Mouse (Mus musculus): ENCODE measurements around the gene Fsd1. TPM values are rescaled to one million over a fixed set of nuclear protein-coding genes. Genes with fewer than 3 reads are reported as not detected.

Fsd1 gene
- total and polyA plus RNA-seq, 3 experiments: not detected

DNA sequence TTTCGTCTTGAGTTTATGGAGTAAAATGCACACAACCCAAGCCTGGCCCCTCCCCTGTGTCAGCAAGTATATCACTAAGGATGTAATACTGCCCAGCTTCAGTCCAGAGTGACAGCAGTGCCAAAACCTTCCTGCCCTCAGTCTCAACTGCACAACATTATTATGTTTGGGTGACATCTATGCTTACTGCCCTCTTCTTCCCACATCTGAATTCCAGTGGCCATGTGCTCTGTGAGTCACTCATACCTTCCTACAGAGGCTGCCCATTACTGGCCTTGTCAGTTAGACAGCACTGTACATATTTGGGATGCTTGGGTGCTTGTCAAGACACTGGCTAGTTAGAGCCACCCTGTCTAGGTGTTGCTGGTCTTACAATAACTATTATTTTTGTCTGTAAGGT lies 40.0 kb downstream of the Fsd1 start:
- no peak overlapping the region for H3K9ac ChIP-seq (ENCODE audit: control insufficient read depth, low read depth, low read length, poor library complexity, severe bottlenecking)
- no peaks in the 10 kb centered on the region for H3K9me3 ChIP-seq (replicated peaks; ENCODE audit: insufficient read depth, low read length)
- peaks cover 47% of the 10 kb centered on the region for H3K79me2 ChIP-seq (ENCODE audit: control insufficient read depth, insufficient read depth, low read length, poor library complexity)
- H3K4me3 ChIP-seq (ENCODE audit: control insufficient read depth in 1 of 2, insufficient read depth in 1 of 2, low read depth in 2 of 2, low read length in 2 of 2): no peak overlapping the region
- no peak for TF ChIP-seq E2F4 (IDR thresholded peaks at IDR 0.05; ENCODE audit: borderline replicate concordance, low read depth, low read length)
- TF ChIP-seq USF1 (IDR thresholded peaks at IDR 0.05; ENCODE audit: low read depth, low read length): no peak
- no peak for TF ChIP-seq TBP (IDR thresholded peaks at IDR 0.05; ENCODE audit: low read depth, low read length)
- TF ChIP-seq USF2 (IDR thresholded peaks at IDR 0.05; ENCODE audit: borderline replicate concordance in 1 of 2, insufficient read depth in 1 of 2, low read depth in 1 of 2, low read length in 2 of 2): no peak
- no peak for TF ChIP-seq POLR2A (IDR thresholded peaks at IDR 0.05; ENCODE audit: control insufficient read depth in 1 of 2, insufficient read depth in 1 of 2, low read depth in 1 of 2, low read length in 2 of 2, poor library complexity in 1 of 2)
- TF ChIP-seq ZKSCAN1 (IDR thresholded peaks at IDR 0.05; ENCODE audit: low read depth, low read length): no peak
- no peak for TF ChIP-seq ZNF384 (IDR thresholded peaks at IDR 0.05; ENCODE audit: low read depth, low read length)
- no peak for TF ChIP-seq ELF1 (IDR thresholded peaks at IDR 0.05; ENCODE audit: low read depth, low read length)
- TF ChIP-seq MAX (IDR thresholded peaks at IDR 0.05; ENCODE audit: low read length): no peak
- no peak for TF ChIP-seq SIN3A (IDR thresholded peaks at IDR 0.05; ENCODE audit: low read length)
- no peak for TF ChIP-seq BHLHE40 (IDR thresholded peaks at IDR 0.05; ENCODE audit: borderline replicate concordance, low read depth, low read length)
- no peak for TF ChIP-seq MAZ (IDR thresholded peaks at IDR 0.05; ENCODE audit: low read depth, low read length)
- no peak for TF ChIP-seq POLR2AphosphoS2 (IDR thresholded peaks at IDR 0.05; ENCODE audit: low read length)
- TF ChIP-seq ETS1 (IDR thresholded peaks at IDR 0.05; ENCODE audit: low read depth, low read length): no peak
- no peak for TF ChIP-seq TAL1 (IDR thresholded peaks at IDR 0.05; ENCODE audit: low read length)
- no peak for TF ChIP-seq ZMIZ1 (IDR thresholded peaks at IDR 0.05; ENCODE audit: low read depth, low read length)
- no peak for TF ChIP-seq ZC3H11A (IDR thresholded peaks at IDR 0.05; ENCODE audit: low read depth, low read length)
- TF ChIP-seq CTCF (IDR thresholded peaks at IDR 0.05 in 2 of 3, conservative IDR thresholded peaks at IDR 0.05 in 1 of 3; ENCODE audit: control insufficient read depth in 1 of 3, insufficient read depth in 1 of 3, low read depth in 2 of 3, low read length in 3 of 3, poor library complexity in 1 of 3, severe bottlenecking in 1 of 3): no peak
- no peak for TF ChIP-seq HCFC1 (IDR thresholded peaks at IDR 0.05; ENCODE audit: low read depth, low read length)
- no peak for TF ChIP-seq KAT2A (conservative IDR thresholded peaks at IDR 0.05; ENCODE audit: low read depth, low read length)
- peaks cover 9 to 11% of the 10 kb centered on the region in 2 experiments for H3K4me1 ChIP-seq (ENCODE audit: control insufficient read depth in 1 of 2, insufficient read depth in 2 of 2, low read length in 2 of 2)
- H3K36me3 ChIP-seq (ENCODE audit: control insufficient read depth in 1 of 2, insufficient read depth in 2 of 2, low read length in 2 of 2): peaks cover 8 to 15% of the 10 kb centered on the region in 2 experiments
- no peaks in the 10 kb centered on the region for H3K27me3 ChIP-seq (ENCODE audit: control insufficient read depth in 1 of 2, insufficient read depth in 2 of 2, low read length in 2 of 2)
- H3K27ac ChIP-seq (ENCODE audit: control insufficient read depth, low read depth, low read length): no peak overlapping the region
- no peak for DNase-seq (ENCODE audit: low read depth, low spot score)

DNA sequence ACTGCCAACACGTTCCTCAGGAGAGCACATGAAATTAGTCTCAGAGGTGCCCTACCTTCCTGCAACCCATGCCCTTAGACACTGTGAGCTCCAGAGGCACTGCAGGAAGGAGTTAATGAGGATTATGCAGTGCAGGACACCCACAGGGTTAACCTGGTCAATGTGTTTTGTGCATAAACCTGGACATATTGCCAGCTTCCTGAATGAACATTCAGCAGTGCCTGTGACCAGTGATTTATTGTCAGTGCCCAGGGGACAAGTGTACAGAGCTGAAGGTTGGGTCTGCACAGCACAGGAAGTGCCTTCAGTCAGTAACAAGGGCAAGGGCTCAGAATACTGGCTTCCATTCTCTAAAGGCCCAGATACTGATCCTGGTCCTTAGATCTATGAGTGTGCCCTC lies 40.6 kb downstream of the Fsd1 start:
- H3K36me3 ChIP-seq (ENCODE audit: control insufficient read depth in 1 of 2, insufficient read depth in 2 of 2, low read length in 2 of 2): peaks cover 13 to 15% of the 10 kb centered on the region in 2 experiments
- H3K27me3 ChIP-seq (ENCODE audit: control insufficient read depth in 1 of 2, insufficient read depth in 2 of 2, low read length in 2 of 2): no peaks in the 10 kb centered on the region
- peaks cover 13 to 14% of the 10 kb centered on the region in 2 experiments for H3K4me1 ChIP-seq (ENCODE audit: control insufficient read depth in 1 of 2, insufficient read depth in 2 of 2, low read length in 2 of 2)
- no peak for TF ChIP-seq UBTF (IDR thresholded peaks at IDR 0.05; ENCODE audit: borderline replicate concordance, insufficient read depth, low read depth, low read length)
- no peak for TF ChIP-seq ZMIZ1 (IDR thresholded peaks at IDR 0.05; ENCODE audit: low read depth, low read length)
- no peak for TF ChIP-seq GATA1 (IDR thresholded peaks at IDR 0.05; ENCODE audit: low read depth, low read length)
- TF ChIP-seq SIN3A (IDR thresholded peaks at IDR 0.05; ENCODE audit: low read length): no peak
- no peak for TF ChIP-seq ELF1 (IDR thresholded peaks at IDR 0.05; ENCODE audit: low read depth, low read length)
- no peak for TF ChIP-seq ETS1 (IDR thresholded peaks at IDR 0.05; ENCODE audit: low read depth, low read length)
- TF ChIP-seq POLR2AphosphoS5 (IDR thresholded peaks at IDR 0.05; ENCODE audit: borderline replicate concordance, low read depth, low read length): no peak
- no peak for TF ChIP-seq TAL1 (IDR thresholded peaks at IDR 0.05; ENCODE audit: low read length)
- no peak for TF ChIP-seq USF1 (IDR thresholded peaks at IDR 0.05; ENCODE audit: low read depth, low read length)
- TF ChIP-seq MEF2A (IDR thresholded peaks at IDR 0.05; ENCODE audit: extremely low read depth, insufficient replicate concordance, low read depth, low read length, poor library complexity, severe bottlenecking): no peak
- no peak for TF ChIP-seq KAT2A (conservative IDR thresholded peaks at IDR 0.05; ENCODE audit: low read depth, low read length)
- H3K9ac ChIP-seq (ENCODE audit: control insufficient read depth, low read depth, low read length, poor library complexity, severe bottlenecking): no peak overlapping the region
- DNase-seq (ENCODE audit: low read depth, low spot score): no peak
- H3K9me3 ChIP-seq (replicated peaks; ENCODE audit: insufficient read depth, low read length): no peaks in the 10 kb centered on the region
- H3K4me3 ChIP-seq (ENCODE audit: control insufficient read depth in 1 of 2, insufficient read depth in 1 of 2, low read depth in 2 of 2, low read length in 2 of 2): no peak overlapping the region
- peaks cover 51% of the 10 kb centered on the region for H3K79me2 ChIP-seq (ENCODE audit: control insufficient read depth, insufficient read depth, low read length, poor library complexity)
- H3K27ac ChIP-seq (ENCODE audit: control insufficient read depth, low read depth, low read length): no peak overlapping the region
